Mouse (Mus musculus) liver, adult 2 months (tissue): ENCODE measurements around the gene Ugt1a6b.

ENCODE experiments used
- CTCF ChIP-seq: fragments of 200-500 bp; IDR thresholded peaks from 2 replicates; pipeline ENCODE4 v1.5.1; 2011; ENCODE audit warnings: low read depth, low read length, control low read depth
- POLR2A ChIP-seq: fragments of 200-500 bp; IDR thresholded peaks from 2 replicates; pipeline ENCODE4 v1.6.1; 2011; ENCODE audit warnings: low read length, control low read depth; ENCODE audit not compliant: insufficient read depth; ENCODE audit errors: extremely low read depth

DNA sequence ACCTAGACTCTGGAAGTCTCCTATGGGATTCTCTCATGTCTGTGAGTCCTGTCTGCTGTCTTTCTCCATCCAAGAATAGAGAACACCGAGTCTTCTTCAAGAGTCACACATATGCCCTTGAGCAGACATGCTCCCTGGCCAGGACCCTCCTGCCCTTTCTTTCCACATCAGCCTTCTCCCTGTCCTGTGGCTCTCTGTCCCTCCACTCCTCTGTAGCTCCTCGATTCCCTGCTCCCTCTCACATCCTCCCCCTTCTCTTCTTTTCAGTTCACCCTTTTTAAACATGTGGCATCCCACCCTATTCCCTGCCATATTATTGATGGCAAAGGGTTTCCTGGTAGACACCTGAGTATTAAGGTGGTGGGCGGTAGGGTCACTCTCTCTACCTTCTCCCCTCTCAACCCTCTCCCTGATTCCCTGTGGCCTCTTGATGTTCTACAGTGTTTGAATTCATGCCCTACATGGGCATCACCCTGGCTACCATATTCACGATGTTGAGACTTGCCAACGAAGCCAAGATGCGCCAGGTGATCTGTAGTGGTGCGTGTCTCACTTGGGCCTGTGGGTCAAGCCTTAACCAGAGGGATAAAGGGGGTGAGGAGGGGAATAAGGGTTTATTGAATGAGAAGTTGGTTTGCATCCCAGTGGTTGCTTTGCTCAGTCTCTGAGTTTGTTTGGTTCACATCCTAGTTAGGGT, 128.9 kb downstream of the Ugt1a6b start:
- TF ChIP-seq POLR2A: no peak
- no peak for TF ChIP-seq CTCF
